Mouse (Mus musculus): Measurements from ENCODE around the gene Tymp.

Tymp gene

DNA sequence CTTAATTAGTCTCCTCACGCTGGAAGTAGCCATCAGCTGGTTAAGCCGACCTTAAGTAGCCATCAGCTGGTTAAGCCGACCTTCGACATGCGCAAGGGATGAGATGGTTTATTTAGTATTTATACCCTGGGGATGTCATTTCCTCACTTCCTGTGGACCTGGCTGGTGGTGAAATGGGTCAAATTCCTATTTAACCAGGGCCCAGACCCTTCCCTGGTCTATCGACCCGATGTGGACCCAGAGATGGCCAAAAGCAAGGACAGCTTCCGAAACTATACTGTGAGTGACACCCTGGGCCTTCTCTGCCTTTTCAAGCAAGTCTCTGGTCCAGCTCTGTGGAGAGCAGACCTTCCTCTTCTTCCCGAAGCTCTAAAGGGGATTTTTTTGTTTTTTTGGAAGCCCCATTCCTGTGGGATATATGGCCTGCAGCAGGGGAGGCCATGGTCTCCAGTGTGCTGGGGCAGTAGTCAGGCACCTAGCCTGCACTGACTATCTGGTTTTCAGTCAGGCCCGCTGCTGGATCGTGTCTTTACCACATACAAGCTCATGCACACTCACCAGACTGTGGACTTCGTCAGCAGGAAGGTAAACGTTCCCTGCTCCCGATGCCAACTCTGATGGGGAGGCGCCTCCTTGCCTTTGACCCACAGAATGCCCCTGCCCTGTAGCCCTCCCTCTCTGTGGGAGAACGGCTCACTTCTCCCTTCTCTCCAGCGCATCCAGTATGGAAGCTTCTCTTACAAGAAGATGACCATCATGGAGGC, 41.9 kb downstream of the Tymp start:
- DNase-seq (ENCODE audit: low read depth in 2 of 2, low spot score in 2 of 2) = no peak

DNA sequence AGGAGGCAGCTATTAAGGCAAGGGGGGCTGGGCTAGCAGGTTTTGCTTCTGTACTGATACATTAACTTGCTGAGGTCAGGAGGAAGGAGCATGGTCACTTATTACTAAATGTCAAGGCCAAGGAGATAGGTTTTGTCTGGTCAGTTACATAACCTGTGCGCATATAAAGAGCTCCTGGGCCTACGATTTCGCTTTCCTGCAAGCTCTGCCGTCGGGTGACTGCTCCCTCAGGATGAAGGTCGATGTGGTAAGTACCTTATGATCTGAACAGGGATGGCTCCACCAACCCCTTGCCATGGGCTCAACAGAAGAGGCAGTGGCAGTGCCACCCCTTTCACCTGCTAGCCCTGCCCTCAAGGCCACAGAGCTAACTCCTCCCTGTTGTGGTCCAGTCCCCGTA, 42.6 kb downstream of the Tymp start, which contains the start of gene Miox:
Gene Miox (plus strand): TSS at position 128 of the 400 bp plus-strand sequence.
- DNase-seq (ENCODE audit: low read depth in 2 of 2, low spot score in 2 of 2) = no peak

DNA sequence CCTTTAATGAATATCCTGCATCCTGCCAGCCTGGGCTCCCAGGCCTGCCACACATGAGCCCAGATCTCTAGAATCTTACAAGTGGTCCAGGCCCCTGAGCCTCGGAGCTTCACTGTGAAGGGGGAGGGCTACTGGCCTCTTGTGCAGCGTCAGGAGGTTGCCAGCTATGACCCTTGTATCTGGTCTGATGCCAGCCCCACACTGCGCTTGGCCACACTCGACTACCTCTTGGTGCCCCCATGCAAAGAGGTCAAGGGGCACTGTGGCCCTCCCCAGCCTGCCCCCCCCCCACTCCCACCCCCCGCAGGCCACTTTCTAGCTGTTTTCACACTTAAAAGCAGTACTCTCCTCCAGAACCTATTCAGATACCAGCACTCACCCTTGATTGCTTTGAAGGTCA, 50.4 kb downstream of the Tymp start:
- DNase-seq (ENCODE audit: low read depth in 2 of 2, low spot score in 2 of 2) = no peak

DNA sequence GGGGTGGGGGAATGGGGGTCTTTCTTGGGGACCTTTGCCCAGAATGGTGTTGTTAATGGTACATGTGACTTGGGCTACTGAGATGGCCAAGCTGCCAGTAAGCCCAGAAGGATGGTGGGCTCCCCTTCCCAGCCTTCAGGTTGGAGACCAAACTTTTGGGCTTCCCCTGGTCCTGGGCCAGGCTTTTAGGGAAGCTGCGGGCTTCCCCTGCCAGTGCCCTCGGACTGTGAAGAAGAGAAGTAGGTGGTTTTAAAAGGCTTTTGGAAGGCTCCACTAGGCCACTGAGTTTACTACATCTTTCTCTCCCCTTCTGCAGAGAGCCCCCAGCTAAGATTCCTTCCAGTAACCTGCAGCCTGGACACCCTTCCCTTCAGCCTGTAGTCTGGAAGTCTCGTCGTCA, 53.2 kb downstream of the Tymp start:
- no peak for DNase-seq (ENCODE audit: low read depth in 2 of 2, low spot score in 2 of 2)

DNA sequence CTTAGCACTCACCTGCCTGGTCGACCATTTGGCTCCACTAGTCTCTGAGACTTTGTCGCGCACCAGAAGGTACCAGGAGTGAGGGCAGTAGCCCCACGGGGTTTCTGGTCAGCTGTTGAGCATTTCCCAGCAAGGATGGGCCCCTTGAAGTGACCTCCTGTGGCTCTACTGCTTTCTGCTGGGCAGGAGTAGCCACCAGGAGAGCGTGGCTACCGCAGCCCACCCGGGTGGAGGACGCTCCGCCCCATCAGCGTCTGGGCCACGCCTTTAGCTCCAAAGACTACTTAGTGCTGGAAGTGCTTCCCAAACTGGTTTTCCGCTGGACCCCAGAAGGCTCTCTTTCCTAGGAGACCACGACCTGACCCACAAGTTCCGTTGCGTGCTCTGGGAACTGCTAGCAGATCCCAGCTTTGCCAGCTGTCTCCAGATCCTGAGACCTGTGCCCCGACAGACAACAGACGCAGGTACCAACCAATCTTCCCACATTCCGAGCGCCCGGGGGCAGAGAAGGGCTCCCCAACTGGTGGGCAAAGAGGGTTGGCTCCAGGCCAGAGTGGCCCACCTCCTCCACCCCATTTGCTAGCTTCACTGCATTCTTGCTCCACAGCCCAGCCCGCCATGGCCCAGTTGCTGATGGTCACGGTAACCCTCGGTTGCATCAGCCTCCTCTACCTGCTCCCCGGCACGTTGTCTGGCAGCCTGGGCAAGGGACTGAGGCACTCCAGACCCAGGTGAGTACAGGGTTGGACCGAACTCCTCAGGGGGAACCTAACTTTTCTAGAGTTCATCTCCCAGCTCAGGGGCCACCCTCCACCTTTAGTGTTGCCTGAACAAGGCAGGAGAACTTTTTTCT, 53.9 kb downstream of the Tymp start, which contains the start of gene Adm2:
Gene Adm2 (plus strand): TSS at position 51 of the 853 bp plus-strand sequence.
- DNase-seq (ENCODE audit: low read depth in 2 of 2, low spot score in 2 of 2) = no peak

Data from CD8-positive naive resting alpha-beta T cell, adult 2 months (primary cell).